Mouse (Mus musculus): Measurements from ENCODE around the gene Gm6583.

Gm6583 gene

GRCm38 (mm10) chr5:112368666-112369065 is 12.8 kb upstream of the Gm6583 start:
- no peak for DNase-seq (ENCODE audit: low read depth in 1 of 2, low spot score in 2 of 2)

- DNase-seq (ENCODE audit: low read depth in 1 of 2, low spot score in 2 of 2), result no peak
Observed at GRCm38 (mm10) chr5:112367929-112368328, 12.1 kb upstream of the Gm6583 start.

DNA sequence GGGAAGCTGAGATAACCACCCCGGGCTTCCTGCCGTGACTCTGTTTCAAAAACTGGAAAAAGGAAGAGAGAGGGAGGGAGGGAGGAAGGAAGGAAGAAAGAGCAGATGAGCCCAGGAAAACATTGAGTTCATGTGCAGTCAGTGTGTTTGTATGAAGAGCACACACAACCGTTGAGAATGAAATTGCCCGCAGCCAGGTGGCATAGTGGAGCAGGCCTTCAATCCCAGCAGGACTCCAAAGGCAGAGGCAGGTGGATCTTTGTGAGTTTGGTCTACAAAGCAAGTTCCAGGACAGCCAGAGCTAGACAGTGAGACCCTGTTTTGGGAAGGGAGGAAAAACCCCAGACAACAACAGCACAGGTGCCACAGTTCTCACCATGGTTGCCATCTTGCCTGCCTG is 11.5 kb upstream of the Gm6583 start:
- DNase-seq (ENCODE audit: low read depth in 1 of 2, low spot score in 2 of 2), result no peak

GRCm38 (mm10) chr5:112366879-112367278 is 11.0 kb upstream of the Gm6583 start:
- DNase-seq (ENCODE audit: low read depth in 1 of 2, low spot score in 2 of 2), result no peak

DNA sequence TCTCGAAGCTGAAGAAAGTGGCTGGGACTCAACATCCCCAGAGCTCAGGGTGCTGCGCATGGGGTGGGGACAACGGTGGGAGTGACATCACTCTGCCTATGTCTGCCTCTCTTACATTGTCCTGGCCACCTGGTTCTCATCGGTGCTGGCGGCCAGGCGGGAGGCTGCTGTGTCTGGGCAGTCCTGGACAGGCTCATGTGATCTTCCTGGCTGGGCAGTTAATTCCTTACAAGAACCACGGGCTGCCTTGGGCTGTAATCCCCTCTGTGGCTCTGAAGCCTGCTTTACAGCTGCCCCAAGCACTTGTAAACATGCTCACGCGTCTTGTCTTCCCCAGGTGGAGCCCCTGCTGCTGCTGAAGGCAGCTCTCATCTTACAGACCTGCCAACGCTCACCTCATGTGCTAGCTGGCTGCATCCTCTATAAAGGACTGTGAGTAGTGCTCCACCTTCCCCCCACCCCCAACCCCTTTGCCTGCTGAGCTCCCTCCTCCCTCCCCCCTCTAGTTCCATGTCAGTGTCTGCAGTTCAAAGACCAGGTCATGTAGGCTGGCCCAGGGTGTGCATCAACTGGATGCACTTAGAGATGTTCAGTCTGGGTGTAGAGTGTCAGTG is 8.5 kb upstream of the Gm6583 start:
- no peak for DNase-seq (ENCODE audit: low read depth in 1 of 2, low spot score in 2 of 2)

- DNase-seq (ENCODE audit: low read depth in 1 of 2, low spot score in 2 of 2), result no peak
Observed at GRCm38 (mm10) chr5:112360077-112360476, 4.2 kb upstream of the Gm6583 start.

DNA sequence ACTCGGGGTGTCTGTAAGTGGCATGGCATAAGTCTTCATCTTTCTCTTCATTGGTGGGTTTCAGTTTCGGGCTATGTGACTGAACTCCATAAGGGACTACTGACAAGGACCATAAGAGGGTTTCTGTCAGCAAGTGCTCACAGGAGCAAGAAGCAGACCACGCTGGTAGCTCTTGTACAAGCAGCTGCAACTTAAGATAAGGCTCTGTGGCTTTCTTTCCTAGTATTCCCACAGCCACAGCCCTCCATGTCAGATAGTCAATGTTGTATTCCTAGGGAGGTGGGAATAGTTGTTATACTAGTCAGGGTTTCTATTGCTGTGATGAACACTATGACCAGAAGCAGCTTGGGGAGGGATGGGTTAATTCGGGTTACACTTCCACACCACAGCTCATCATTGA is 3.7 kb upstream of the Gm6583 start:
- no peak for DNase-seq (ENCODE audit: low read depth in 1 of 2, low spot score in 2 of 2)

DNA sequence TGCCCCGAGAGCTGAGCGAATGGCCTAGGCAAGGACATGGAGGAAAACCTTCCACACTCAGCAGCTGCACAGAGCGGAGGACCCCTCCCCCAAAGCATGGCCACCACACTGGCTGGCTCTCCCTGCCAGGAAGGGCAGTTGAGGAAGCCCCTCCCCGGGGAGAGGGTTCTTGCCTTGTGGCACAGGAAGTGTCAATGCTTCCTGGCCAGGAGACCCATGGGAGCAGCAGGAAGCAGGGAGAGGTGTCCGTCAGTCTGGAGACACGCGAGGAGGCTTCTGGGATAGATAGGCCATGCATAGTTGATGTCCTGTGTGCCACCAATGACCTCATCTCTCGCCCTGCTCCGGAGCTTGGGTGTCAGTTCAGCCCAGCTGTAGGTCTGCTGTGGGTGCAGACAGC is 489 bp upstream of the Gm6583 start:
- no peak for DNase-seq (ENCODE audit: low read depth in 1 of 2, low spot score in 2 of 2)

DNA sequence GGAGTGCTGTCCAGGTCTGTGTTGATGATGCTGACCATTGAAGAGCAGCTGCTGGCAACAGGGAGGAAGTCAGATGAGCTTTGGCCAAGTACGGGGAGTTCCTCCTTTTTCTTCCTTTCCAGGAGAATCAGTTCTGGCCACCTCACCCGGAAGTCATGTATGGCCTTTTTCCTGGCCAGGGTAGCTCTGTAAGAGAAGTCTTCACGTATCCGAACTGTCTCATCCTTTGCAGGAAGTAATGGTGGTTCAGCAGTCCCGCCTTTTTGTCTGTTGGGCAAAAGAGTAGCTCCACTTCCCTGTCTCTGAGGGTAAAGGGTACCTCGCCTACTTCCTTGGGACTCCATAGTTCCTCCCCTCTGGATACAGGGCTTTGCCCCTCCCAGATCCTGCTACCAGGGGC is 340 bp downstream of the Gm6583 start:
- no peak for DNase-seq (ENCODE audit: low read depth in 1 of 2, low spot score in 2 of 2)

DNA sequence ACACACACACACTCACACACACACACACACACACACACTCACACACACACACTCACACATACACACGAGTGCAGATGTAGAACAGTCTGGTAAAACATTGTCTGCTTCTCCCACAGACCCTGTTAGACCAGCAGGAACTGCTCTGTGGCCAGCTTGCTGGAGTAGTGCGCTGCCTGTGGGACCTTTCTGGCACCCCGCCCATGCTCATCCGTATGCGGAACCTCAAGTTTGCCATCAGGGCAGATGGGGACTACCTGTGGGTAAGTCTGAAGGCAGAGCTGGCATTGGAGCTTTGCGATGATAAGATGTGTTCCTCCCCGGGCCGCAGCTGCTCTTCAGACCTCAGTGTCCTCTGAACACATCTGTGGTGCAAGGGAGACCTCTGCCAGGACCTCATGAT is 6.7 kb downstream of the Gm6583 start:
- DNase-seq (ENCODE audit: low read depth in 1 of 2, low spot score in 2 of 2), result no peak

DNA sequence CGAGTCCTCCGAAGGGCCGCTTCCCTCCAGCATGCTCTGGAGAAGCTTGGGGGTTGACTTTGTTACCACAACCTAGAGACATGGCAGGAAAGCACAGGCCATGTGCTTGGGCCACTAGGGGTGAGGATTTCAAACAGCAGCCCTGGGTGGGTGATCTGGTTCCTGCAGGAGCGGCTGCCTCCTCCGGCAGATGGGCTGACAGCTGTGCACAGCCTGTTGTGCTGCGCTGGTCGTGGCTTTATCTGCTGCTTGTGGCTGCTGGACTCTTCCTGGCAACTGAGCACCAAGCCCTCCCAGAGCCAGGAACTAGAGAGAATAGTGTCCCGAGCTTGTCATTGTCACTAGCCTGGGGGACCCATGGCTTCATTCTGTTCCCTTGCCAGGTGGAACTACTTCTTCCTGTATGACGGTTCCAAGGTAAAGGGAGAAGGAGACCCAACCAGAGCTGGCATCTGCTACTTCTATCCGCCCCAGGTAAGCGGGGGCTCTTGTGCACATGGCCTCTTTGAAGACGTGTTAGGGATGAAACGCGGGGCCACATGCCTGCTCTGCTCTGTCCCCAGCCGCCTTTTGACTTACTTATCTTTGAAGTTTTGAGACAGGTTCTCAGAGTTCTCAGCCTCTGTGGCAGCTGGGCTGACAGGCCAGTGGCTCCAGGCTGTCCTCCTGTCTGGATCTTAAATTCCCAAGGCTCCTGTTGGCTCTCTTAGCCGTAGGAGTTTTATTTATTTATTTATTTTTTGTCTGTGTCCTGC is 9.4 kb downstream of the Gm6583 start:
- DNase-seq (ENCODE audit: low read depth in 1 of 2, low spot score in 2 of 2), result no peak

GRCm38 (mm10) chr5:112344092-112344960 is 11.5 kb downstream of the Gm6583 start:
- DNase-seq (ENCODE audit: low read depth in 1 of 2, low spot score in 2 of 2), result peak in 1 of 2 experiments; percentile 38

GRCm38 (mm10) chr5:112343205-112343595 is 12.6 kb downstream of the Gm6583 start:
- DNase-seq (ENCODE audit: low read depth in 1 of 2, low spot score in 2 of 2), result no peak

DNA sequence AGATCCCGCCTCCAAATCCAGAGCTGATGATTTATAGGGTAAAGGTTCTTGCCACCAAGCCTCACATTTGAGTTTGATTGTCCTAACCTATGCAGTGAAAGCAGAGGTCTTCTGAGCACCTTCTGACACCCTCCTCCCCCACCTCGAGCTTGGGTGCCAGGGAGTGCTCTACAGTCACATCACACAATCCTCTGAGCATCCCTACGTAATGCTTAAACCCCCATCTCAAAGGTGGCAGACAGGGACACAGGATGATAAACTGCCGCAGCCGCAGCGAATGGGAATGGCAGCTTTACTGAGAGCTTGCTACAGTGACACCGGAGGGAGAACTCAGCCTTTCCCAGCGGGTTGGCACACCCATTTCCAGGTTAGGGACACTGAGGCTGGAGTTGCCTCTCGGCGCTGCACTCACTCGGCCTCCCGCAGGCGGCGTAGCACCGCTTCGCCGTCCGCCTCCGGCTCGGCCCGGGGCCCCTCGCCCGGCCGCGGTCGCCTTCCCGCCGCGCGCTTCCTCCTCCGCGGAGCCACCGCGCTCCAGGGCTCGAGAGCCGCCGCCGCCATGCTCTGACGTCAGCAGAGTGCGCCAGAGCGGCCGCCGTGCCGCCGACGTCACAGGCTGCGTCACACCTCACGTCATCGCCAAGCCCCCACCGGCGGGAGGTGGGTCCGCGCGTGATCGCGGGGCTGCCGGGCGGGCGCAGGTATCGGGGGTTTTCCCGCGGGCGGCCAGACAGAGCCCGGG is 13.2 kb downstream of the Gm6583 start, which contains the start of the genes Srrd and Hps4:
TSS of gene Srrd (minus strand) at position 578 of the 742 bp plus-strand sequence.
TSS of gene Hps4 (plus strand) at position 621 of the 742 bp plus-strand sequence.
- peak; percentile 64 to 91 for DNase-seq (ENCODE audit: low read depth in 1 of 2, low spot score in 2 of 2)

- DNase-seq (ENCODE audit: low read depth in 1 of 2, low spot score in 2 of 2), result no peak
Observed at GRCm38 (mm10) chr5:112339215-112339614, 16.6 kb downstream of the Gm6583 start.

DNA sequence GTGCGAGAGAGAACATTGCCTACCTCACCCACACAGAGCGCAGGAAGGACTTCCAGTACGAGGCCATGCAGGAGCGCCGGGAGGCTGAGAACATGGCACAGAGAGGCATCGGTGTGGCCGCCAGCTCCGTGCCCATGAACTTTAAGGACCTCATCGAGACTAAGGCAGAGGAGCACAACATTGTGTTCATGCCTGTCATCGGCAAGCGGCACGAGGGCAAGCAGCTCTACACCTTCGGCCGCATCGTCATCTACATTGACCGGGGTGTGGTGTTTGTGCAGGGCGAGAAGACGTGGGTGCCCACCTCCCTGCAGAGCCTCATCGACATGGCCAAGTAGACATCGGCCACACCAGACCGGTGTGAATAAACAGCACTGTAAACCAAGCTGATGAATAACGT is 18.8 kb downstream of the Gm6583 start:
- DNase-seq (ENCODE audit: low read depth in 1 of 2, low spot score in 2 of 2), result no peak

DNA sequence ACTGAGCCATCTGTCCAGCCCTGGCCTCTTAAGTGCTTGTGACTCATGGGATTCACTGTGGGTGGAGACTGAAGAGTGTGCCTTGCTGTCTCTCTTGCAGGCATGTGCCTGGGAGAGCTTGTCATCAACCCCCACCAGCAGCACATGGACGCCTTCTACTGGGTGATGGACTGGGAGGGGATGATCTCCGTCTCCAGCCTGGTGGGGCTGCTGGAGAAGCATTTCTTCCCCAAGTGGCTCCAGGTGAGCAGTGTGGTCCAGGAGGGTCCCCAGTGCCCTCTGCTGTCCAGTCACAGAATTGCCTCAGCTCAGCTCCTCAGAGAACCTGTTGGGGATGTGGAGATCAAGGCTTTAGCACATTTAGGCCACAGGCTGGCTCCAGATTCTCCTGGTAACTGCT is 20.4 kb downstream of the Gm6583 start:
- no peak for DNase-seq (ENCODE audit: low read depth in 1 of 2, low spot score in 2 of 2)

DNA sequence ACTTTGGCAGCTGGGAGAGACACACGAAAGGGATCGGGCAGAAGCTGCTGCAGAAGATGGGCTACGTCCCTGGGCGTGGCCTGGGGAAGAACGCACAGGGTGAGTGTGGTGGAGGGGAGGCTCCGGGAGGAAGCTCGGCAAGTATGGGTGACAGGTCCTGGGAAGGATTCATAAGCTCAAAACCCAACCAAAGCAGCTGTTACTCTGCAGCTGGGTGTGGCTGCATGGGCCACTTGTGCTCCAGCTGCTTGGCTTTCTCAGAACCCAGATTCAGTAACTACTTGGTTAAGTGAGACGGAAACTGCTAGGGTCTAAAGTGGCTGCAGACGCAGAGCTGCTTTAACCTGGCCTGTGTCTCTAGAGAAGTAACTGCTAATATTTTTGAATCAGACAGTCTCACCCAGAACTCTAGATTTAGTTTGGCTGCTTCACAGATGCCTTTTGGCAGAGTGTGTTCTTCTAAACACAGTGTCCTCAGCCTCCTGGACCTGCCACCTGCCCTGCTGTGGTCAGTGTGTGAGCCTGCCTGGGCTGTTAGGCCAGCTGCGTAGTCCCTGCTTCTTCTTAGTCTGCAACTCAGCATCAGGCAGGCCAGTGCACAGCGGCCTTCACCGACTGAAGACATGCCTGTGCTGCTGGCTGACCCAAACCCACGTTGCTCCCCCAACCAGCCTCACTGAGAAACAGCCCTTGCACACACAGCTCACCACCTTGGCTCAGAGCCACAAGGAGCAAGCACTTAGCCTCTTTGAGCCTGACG is 25.8 kb downstream of the Gm6583 start:
- no peak for DNase-seq (ENCODE audit: low read depth in 1 of 2, low spot score in 2 of 2)

- no peak for DNase-seq (ENCODE audit: low read depth in 1 of 2, low spot score in 2 of 2)
Observed at GRCm38 (mm10) chr5:112327854-112328253, 28.0 kb downstream of the Gm6583 start.

DNA sequence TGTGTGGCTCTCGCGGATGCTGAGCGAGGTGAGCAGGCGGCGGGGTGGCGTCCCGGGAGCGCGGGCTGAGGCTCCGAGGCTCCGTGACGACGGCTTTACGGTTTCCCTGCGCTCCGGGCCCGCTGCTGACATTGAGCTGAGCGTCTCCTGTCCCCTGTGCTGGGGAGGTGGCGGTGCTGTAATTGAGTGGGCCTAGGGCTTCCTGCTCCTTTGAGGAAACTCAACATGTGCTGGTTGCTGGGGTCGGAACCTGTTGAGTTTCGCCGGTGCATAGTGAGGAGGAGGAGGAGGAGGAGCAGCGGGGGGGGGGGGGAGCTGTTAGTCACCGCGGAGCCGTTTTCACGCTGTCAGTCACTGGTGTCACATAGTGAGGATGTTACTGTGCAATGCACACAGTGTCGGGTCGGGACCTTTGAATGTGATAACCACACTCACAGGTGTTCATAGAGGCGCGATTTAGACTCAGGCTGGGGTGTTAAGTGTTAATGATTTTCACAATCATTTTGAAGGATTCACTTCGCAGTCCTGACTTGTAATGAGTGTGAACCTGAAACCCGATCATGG is 29.3 kb downstream of the Gm6583 start:
- no peak for DNase-seq (ENCODE audit: low read depth in 1 of 2, low spot score in 2 of 2)

Data from monocyte, adult 2 months (primary cell).